In genomic region chr7:5080010-5080751, GRCm38 (mm10) we compare ENCODE assay signal across 8 mouse cellular contexts. TPM values are rescaled to one million over a fixed set of nuclear protein-coding genes. Genes with fewer than 3 reads are reported as not detected.
DNase-seq lines count a peak whose midpoint lies in the region; ATAC-seq and TF ChIP-seq lines count a peak whose summit lies in the region.

TSS of gene Epn1 (plus strand) at chr7:5080235.

- DNase-seq in MEL (ENCODE audit: low read depth, low spot score) = peak; percentile 96
- peak; percentile 97 for DNase-seq in cerebellum, adult 2 months
- peak; percentile 95 for DNase-seq in forelimb bud, embryonic 11.5 days (ENCODE audit: low read depth, low spot score)
- DNase-seq in layer of hippocampus, adult 9-10 months (ENCODE audit: low spot score) = peak; percentile 83
- peak; percentile 91 for DNase-seq in ovary, postnatal 10 days (ENCODE audit: low spot score)
- DNase-seq in thymus, postnatal 10 days (ENCODE audit: low spot score in 2 of 2) = peak; percentile 93 to 97

- peak; percentile 64 to 73 for TF ChIP-seq POLR2A in MEL (IDR thresholded peaks at IDR 0.05; ENCODE audit: control insufficient read depth in 1 of 2, insufficient read depth in 1 of 2, low read depth in 1 of 2, low read length in 2 of 2, poor library complexity in 1 of 2)
- TF ChIP-seq POLR2A in cerebellum, adult 2 months (IDR thresholded peaks at IDR 0.05; ENCODE audit: borderline replicate concordance, insufficient read depth, low read length) = peak; percentile 74

- peak within 1 kb of the TSS; percentile 91 for H3K9ac ChIP-seq in MEL (ENCODE audit: control insufficient read depth, low read depth, low read length, poor library complexity, severe bottlenecking)
- H3K9ac ChIP-seq in lung, embryonic 16.5 days (ENCODE audit: low read length) = peak within 1 kb of the TSS; percentile 99

- peaks cover 39% of the 10 kb centered on the region for H3K79me2 ChIP-seq in MEL (ENCODE audit: control insufficient read depth, insufficient read depth, low read length, poor library complexity)

- ATAC-seq in hematopoietic stem cell, adult 5-6 weeks (replicated peaks in 1 of 2; ENCODE audit: insufficient read depth in 1 of 2, low FRiP score in 2 of 2, low TSS enrichment in 1 of 2, low read depth in 1 of 2, poor library complexity in 2 of 2, severe bottlenecking in 2 of 2) = peak; percentile 96 to 99
- ATAC-seq in lung, embryonic 16.5 days (ENCODE audit: low read depth) = peak; percentile 97

- peaks cover 15 to 40% of the 10 kb centered on the region in 2 experiments for H3K4me1 ChIP-seq in MEL (ENCODE audit: control insufficient read depth in 1 of 2, insufficient read depth in 2 of 2, low read length in 2 of 2)
- no peaks in the 10 kb centered on the region; the same call in 1 of the 2 replicates for H3K4me1 ChIP-seq in cerebellum, adult 2 months (ENCODE audit: control insufficient read depth, insufficient read depth, low read length)
- peaks cover 17% of the 10 kb centered on the region for H3K4me1 ChIP-seq in lung, embryonic 16.5 days (replicated peaks; ENCODE audit: control insufficient read depth, insufficient read depth, low read length)

- H3K27me3 ChIP-seq in MEL (ENCODE audit: control insufficient read depth in 1 of 2, insufficient read depth in 2 of 2, low read length in 2 of 2) = no peaks in the 10 kb centered on the region
- no peaks in the 10 kb centered on the region for H3K27me3 ChIP-seq in cerebellum, adult 2 months (ENCODE audit: control insufficient read depth, insufficient read depth, low read length)
- no peaks in the 10 kb centered on the region for H3K27me3 ChIP-seq in lung, embryonic 16.5 days (ENCODE audit: control insufficient read depth, insufficient read depth, low read depth, low read length)

- no peaks in the 10 kb centered on the region for H3K9me3 ChIP-seq in MEL (replicated peaks; ENCODE audit: insufficient read depth, low read length)
- H3K9me3 ChIP-seq in lung, embryonic 16.5 days (ENCODE audit: control insufficient read depth, low read length) = no peaks in the 10 kb centered on the region

- peak within 1 kb of the TSS; percentile 69 to 95 for H3K4me3 ChIP-seq in MEL (ENCODE audit: control insufficient read depth in 1 of 2, insufficient read depth in 1 of 2, low read depth in 2 of 2, low read length in 2 of 2)
- H3K4me3 ChIP-seq in cerebellum, adult 2 months (replicated peaks; ENCODE audit: insufficient read depth, low read depth, low read length) = peak within 1 kb of the TSS; percentile 82
- H3K4me3 ChIP-seq in lung, embryonic 16.5 days (ENCODE audit: low read length) = peak within 1 kb of the TSS; percentile 97

- peak within 1 kb of the TSS; percentile 84 for H3K4me2 ChIP-seq in lung, embryonic 16.5 days (ENCODE audit: low read depth, low read length)

- TF ChIP-seq CTCF in MEL (IDR thresholded peaks at IDR 0.05 in 2 of 3, conservative IDR thresholded peaks at IDR 0.05 in 1 of 3; ENCODE audit: control insufficient read depth in 1 of 3, insufficient read depth in 1 of 3, low read depth in 2 of 3, low read length in 3 of 3, poor library complexity in 1 of 3, severe bottlenecking in 1 of 3) = 0 out of 6 replicates have a peak, but pooled peaks of 1 of the 3 experiments have one; percentile 0
- TF ChIP-seq CTCF in cerebellum, adult 2 months (IDR thresholded peaks at IDR 0.05; ENCODE audit: borderline replicate concordance, insufficient read depth, low read depth, low read length) = no peak

- WGBS in cerebellum, adult 2 months = under 1% methylated on average over 81 of the region's 81 CpGs
- under 1% methylated on average over 77 of the region's 81 CpGs for WGBS in lung, embryonic 16.5 days

- peaks cover 27 to 50% of the 10 kb centered on the region in 2 experiments for H3K36me3 ChIP-seq in MEL (ENCODE audit: control insufficient read depth in 1 of 2, insufficient read depth in 2 of 2, low read length in 2 of 2)
- H3K36me3 ChIP-seq in lung, embryonic 16.5 days (ENCODE audit: control insufficient read depth, insufficient read depth, low read length) = peaks cover 31% of the 10 kb centered on the region

- TF ChIP-seq RAD21 in MEL (IDR thresholded peaks at IDR 0.05; ENCODE audit: low read depth, low read length) = no peak

- H3K27ac ChIP-seq in MEL (ENCODE audit: control insufficient read depth, low read depth, low read length) = peak within 1 kb of the TSS; percentile 82
- H3K27ac ChIP-seq in cerebellum, adult 2 months (ENCODE audit: insufficient read depth, low read length) = peak within 1 kb of the TSS; percentile 77
- peak within 1 kb of the TSS; percentile 94 for H3K27ac ChIP-seq in lung, embryonic 16.5 days (ENCODE audit: low read length)

- TF ChIP-seq EP300 in MEL (IDR thresholded peaks at IDR 0.05; ENCODE audit: low read depth in 1 of 2, low read length in 2 of 2) = peak in 1 of 2 experiments; percentile 48; a peak in 2 of 4 replicates

TF ChIP-seq in MEL, 35 proteins besides CTCF, POLR2A, EP300 and RAD21:
- TF ChIP-seq JUND (IDR thresholded peaks at IDR 0.05; ENCODE audit: low read depth, low read length) (no peak), HCFC1 (IDR thresholded peaks at IDR 0.05; ENCODE audit: low read depth, low read length) (peak; percentile 95), SIN3A (IDR thresholded peaks at IDR 0.05; ENCODE audit: low read length) (peak; percentile 90), GATA1 (IDR thresholded peaks at IDR 0.05; ENCODE audit: low read depth, low read length) (no peak), ELF1 (IDR thresholded peaks at IDR 0.05; ENCODE audit: low read depth, low read length) (peak; percentile 99), NELFE (IDR thresholded peaks at IDR 0.05; ENCODE audit: low read depth, low read length) (peak; percentile 60), ZC3H11A (IDR thresholded peaks at IDR 0.05; ENCODE audit: low read depth, low read length) (no peak), ZKSCAN1 (IDR thresholded peaks at IDR 0.05; ENCODE audit: low read depth, low read length) (no peak), TBP (IDR thresholded peaks at IDR 0.05; ENCODE audit: low read depth, low read length) (no peak), MAZ (IDR thresholded peaks at IDR 0.05; ENCODE audit: low read depth, low read length) (peak; percentile 75; the same call in 1 of the 2 replicates), MAFK (IDR thresholded peaks at IDR 0.05; ENCODE audit: borderline replicate concordance, low read depth, low read length) (no peak), BHLHE40 (IDR thresholded peaks at IDR 0.05; ENCODE audit: borderline replicate concordance, low read depth, low read length) (peak; percentile 90), MYB (IDR thresholded peaks at IDR 0.05; ENCODE audit: low read depth, low read length) (no peak), MEF2A (IDR thresholded peaks at IDR 0.05; ENCODE audit: extremely low read depth, insufficient replicate concordance, low read depth, low read length, poor library complexity, severe bottlenecking) (no peak), CHD1 (IDR thresholded peaks at IDR 0.05; ENCODE audit: low read depth, low read length) (no peak), ZNF384 (IDR thresholded peaks at IDR 0.05; ENCODE audit: low read depth, low read length) (no peak), MXI1 (IDR thresholded peaks at IDR 0.05; ENCODE audit: low read depth, low read length) (peak; percentile 80), POLR2AphosphoS2 (IDR thresholded peaks at IDR 0.05; ENCODE audit: low read length) (peak; percentile 99), TCF12 (IDR thresholded peaks at IDR 0.05; ENCODE audit: low read depth, low read length) (peak; percentile 50), MAX (IDR thresholded peaks at IDR 0.05; ENCODE audit: low read length) (peak; percentile 83), SMC3 (IDR thresholded peaks at IDR 0.05; ENCODE audit: low read depth, low read length) (peak; percentile 15; the same call in 1 of the 2 replicates), ZMIZ1 (IDR thresholded peaks at IDR 0.05; ENCODE audit: low read depth, low read length) (peak; percentile 77; the same call in 1 of the 2 replicates), POLR2AphosphoS5 (IDR thresholded peaks at IDR 0.05; ENCODE audit: borderline replicate concordance, low read depth, low read length) (no peak), CHD2 (IDR thresholded peaks at IDR 0.05; ENCODE audit: low read length) (no peak; the same call in 1 of the 2 replicates), TAL1 (IDR thresholded peaks at IDR 0.05; ENCODE audit: low read length) (no peak), E2F4 (IDR thresholded peaks at IDR 0.05; ENCODE audit: borderline replicate concordance, low read depth, low read length) (no peak), GABPA (IDR thresholded peaks at IDR 0.05; ENCODE audit: low read depth, low read length) (no peak), RCOR1 (IDR thresholded peaks at IDR 0.05; ENCODE audit: low read depth, low read length) (peak; percentile 43; the same call in 1 of the 2 replicates), MYC (IDR thresholded peaks at IDR 0.05; ENCODE audit: low read depth, low read length) (no peak), USF1 (IDR thresholded peaks at IDR 0.05; ENCODE audit: low read depth, low read length) (peak; percentile 79), NRF1 (IDR thresholded peaks at IDR 0.05; ENCODE audit: insufficient read depth, low read depth, low read length, poor library complexity, severe bottlenecking) (peak; percentile 52; the same call in 1 of the 2 replicates), KAT2A (conservative IDR thresholded peaks at IDR 0.05; ENCODE audit: low read depth, low read length) (peak; percentile 80), ETS1 (IDR thresholded peaks at IDR 0.05; ENCODE audit: low read depth, low read length) (peak; percentile 60; the same call in 1 of the 2 replicates), UBTF (IDR thresholded peaks at IDR 0.05; ENCODE audit: borderline replicate concordance, insufficient read depth, low read depth, low read length) (0 out of 2 replicates have a peak, but pooled peaks have one; percentile 78), USF2 (IDR thresholded peaks at IDR 0.05; ENCODE audit: borderline replicate concordance in 1 of 2, insufficient read depth in 1 of 2, low read depth in 1 of 2, low read length in 2 of 2) (no peak)
TF ChIP-seq in MEL: peak in this region for 18.

RNA-seq across cellular contexts. Expression of gene Epn1, which starts in this region (rescaled TPM):
- 72.3 and 75.5 TPM in 2 replicates for total RNA-seq in MEL (2012; rRNA removed)
- polyA plus RNA-seq in MEL (2012; ENCODE audit: insufficient read depth in 1 of 2, insufficient read length in 2 of 2, low read depth in 1 of 2, low replicate concordance in 2 of 2, missing spikeins in 1 of 2) = 100 to 1,000 TPM in 1 of 2 experiments, not detected in 1; 147 TPM
- polyA plus RNA-seq in cerebellum, adult 2 months (2012; rRNA removed) = 246 and 251 TPM in 2 replicates
- total RNA-seq in hematopoietic stem cell, adult 5-6 weeks (2017) = 25.7 and 38.2 TPM in 2 replicates
- 53.8 and 54.8 TPM in 2 replicates for polyA plus RNA-seq in lung, embryonic 16.5 days (2015; fragmentation: Nextera tagmentation; extraction: Ambion mirVana)

Comparison
In these comparisons a context has a peak if more than half of its experiments do, and no peak if none do; other contexts are left out.
1. Peak in every context shown above with its lines: DNase-seq, ATAC-seq, H3K4me3 ChIP-seq and H3K27ac ChIP-seq.